Mouse (Mus musculus): ENCODE measurements around the gene Tek.

DNA sequence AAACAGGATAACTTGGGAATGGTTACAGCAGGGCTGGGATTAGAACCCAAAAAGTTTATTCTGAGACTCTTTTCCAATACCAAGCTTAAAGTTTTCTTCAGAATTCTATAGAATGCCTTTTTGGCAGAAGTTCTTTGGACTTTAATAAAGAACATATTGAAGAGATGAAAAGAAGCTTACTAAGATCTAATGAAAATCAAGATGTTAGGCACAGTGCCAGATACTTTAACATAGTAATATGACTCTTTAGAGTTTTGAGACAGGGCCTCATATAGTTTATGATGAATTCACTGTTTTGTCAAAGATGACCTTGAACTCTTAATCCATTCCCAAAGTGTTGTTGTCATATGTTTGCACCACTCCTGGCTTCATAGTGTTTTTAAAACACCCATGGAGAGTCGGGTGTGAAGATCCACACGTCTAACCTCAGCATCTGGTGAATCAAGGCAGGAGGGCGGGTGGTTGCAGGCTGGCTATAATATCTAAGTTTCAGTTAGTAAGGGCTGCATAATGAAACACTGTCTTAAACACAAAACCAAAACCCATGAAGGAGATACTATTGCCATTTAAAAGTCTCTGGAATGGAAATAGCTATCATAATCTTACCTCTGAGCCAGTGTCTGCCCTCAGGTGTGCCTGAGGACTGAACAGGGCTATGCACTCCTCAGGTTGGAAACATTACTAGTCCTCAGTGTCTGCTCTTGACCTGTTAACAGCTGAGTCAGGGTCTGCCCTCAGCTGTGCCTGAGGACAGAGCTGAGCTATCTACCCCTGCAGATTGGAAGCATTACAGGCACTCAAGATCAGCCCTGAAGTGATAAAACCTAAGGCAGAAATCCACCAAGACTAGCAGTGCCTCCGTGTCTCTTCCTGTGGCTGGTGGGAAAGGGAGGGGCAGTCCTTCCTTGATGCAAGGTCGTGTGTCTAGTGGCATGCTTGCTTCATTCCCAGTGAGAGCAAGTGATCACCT is 1.5 kb upstream of the Tek start:
- no peak for TF ChIP-seq CTCF (IDR thresholded peaks at IDR 0.05; ENCODE audit: borderline replicate concordance, control insufficient read depth, extremely low read depth, insufficient read depth, low read length, poor library complexity)
- no peak for TF ChIP-seq POLR2A (IDR thresholded peaks at IDR 0.05; ENCODE audit: control insufficient read depth, extremely low read depth, insufficient read depth, low read length, poor library complexity)

Measured in thymus, adult 2 months (tissue).